Mouse (Mus musculus) lung, adult 18-20 months (tissue): Measurements from ENCODE around the gene Gatb.

Source experiments
- DNase-seq, 2 experiments: peaks; one replicate each; pipeline ENCODE4 v3.0.0; 2022; ENCODE audit warnings: mixed read lengths in 2 of 2

The Gatb gene

GRCm38 (mm10) chr3:85661926-85662813, 88.3 kb downstream of the Gatb start:
- no peak for DNase-seq

- no peak for DNase-seq
Measured at GRCm38 (mm10) chr3:85663826-85664225, 89.9 kb downstream of the Gatb start.

GRCm38 (mm10) chr3:85664591-85665171, 90.8 kb downstream of the Gatb start:
- DNase-seq, result no peak

- DNase-seq, result peak in 1 of 2 experiments; percentile 29
Measured at GRCm38 (mm10) chr3:85666166-85666565, 92.2 kb downstream of the Gatb start.

- peak in 1 of 2 experiments; percentile 9 for DNase-seq
Measured at GRCm38 (mm10) chr3:85666736-85667135, 92.8 kb downstream of the Gatb start.

- no peak for DNase-seq
Measured at GRCm38 (mm10) chr3:85667683-85668082, 93.8 kb downstream of the Gatb start.

GRCm38 (mm10) chr3:85669844-85670243, 95.9 kb downstream of the Gatb start:
- DNase-seq, result no peak

- DNase-seq, result no peak
Measured at GRCm38 (mm10) chr3:85677133-85677532, 103.2 kb downstream of the Gatb start.

GRCm38 (mm10) chr3:85677952-85678351, 104.0 kb downstream of the Gatb start:
- no peak for DNase-seq

- no peak for DNase-seq
Measured at GRCm38 (mm10) chr3:85679312-85679933, 105.5 kb downstream of the Gatb start.

- DNase-seq, result no peak
Measured at GRCm38 (mm10) chr3:85679960-85680359, 106.0 kb downstream of the Gatb start.

GRCm38 (mm10) chr3:85681136-85681535, 107.2 kb downstream of the Gatb start:
- no peak for DNase-seq

- DNase-seq, result no peak
Measured at GRCm38 (mm10) chr3:85683618-85684017, 109.7 kb downstream of the Gatb start.

GRCm38 (mm10) chr3:85685271-85685670, 111.4 kb downstream of the Gatb start:
- no peak for DNase-seq

- no peak for DNase-seq
Measured at GRCm38 (mm10) chr3:85688341-85688740, 114.4 kb downstream of the Gatb start.

GRCm38 (mm10) chr3:85691134-85691533, 117.2 kb downstream of the Gatb start:
- peak; percentile 34 to 56 for DNase-seq

- no peak for DNase-seq
Measured at GRCm38 (mm10) chr3:85693013-85693412, 119.1 kb downstream of the Gatb start.

GRCm38 (mm10) chr3:85695056-85695455, 121.1 kb downstream of the Gatb start:
- no peak for DNase-seq

GRCm38 (mm10) chr3:85698496-85698895, 124.6 kb downstream of the Gatb start:
- DNase-seq, result no peak

GRCm38 (mm10) chr3:85703141-85703882, 129.4 kb downstream of the Gatb start:
- DNase-seq, result no peak
